Mouse (Mus musculus): ENCODE data around the gene Brd3os. TPM values are rescaled to one million over a fixed set of nuclear protein-coding genes. Genes with fewer than 3 reads are reported as not detected.
A peak's percentile ranks its signal among the peaks of the same experiment; 100 is the strongest.

The Brd3os gene
- polyA plus RNA-seq, 1 experiment from 2014 or later: 6.1 TPM

- H3K9ac ChIP-seq: peak overlapping the region; percentile 64
- peak; percentile 10; the same call in 1 of the 2 replicates for ATAC-seq
- H3K4me1 ChIP-seq (replicated peaks): peaks cover 26% of the 10 kb centered on the region
- under 1% methylated on average over 52 of the region's 60 CpGs for WGBS
- peak overlapping the region; percentile 92 for H3K4me3 ChIP-seq (replicated peaks)
- peak overlapping the region; percentile 97 for H3K4me2 ChIP-seq (replicated peaks)
- no peaks in the 10 kb centered on the region for H3K36me3 ChIP-seq
- no peaks in the 10 kb centered on the region for H3K27me3 ChIP-seq (replicated peaks)
- H3K27ac ChIP-seq: peak overlapping the region; percentile 80; the same call in 1 of the 2 replicates
- no peaks in the 10 kb centered on the region for H3K9me3 ChIP-seq
Observed at GRCm38 (mm10) chr2:27425751-27426405, 16.2 kb upstream of the Brd3os start.

GRCm38 (mm10) chr2:27426406-27426854 is 15.7 kb upstream of the Brd3os start:
- peak overlapping the region; percentile 97 for H3K4me2 ChIP-seq (replicated peaks)
- no peaks in the 10 kb centered on the region for H3K27me3 ChIP-seq (replicated peaks)
- ATAC-seq: peak; percentile 63
- no peaks in the 10 kb centered on the region for H3K36me3 ChIP-seq
- peak overlapping the region; percentile 80 for H3K27ac ChIP-seq
- H3K4me3 ChIP-seq (replicated peaks): peak overlapping the region; percentile 92
- peak overlapping the region; percentile 64 for H3K9ac ChIP-seq
- peaks cover 24% of the 10 kb centered on the region for H3K4me1 ChIP-seq (replicated peaks)
- no peaks in the 10 kb centered on the region for H3K9me3 ChIP-seq
- under 1% methylated on average over 63 of the region's 64 CpGs for WGBS

- Histone ChIP-seq H3K4me1 (replicated peaks) (peaks cover 24% of the 10 kb centered on the region), H3K4me3 (replicated peaks) (peak within 1 kb of the TSS; percentile 92), H3K27me3 (replicated peaks) (no peaks in the 10 kb centered on the region), H3K36me3 (no peaks in the 10 kb centered on the region), H3K9me3 (no peaks in the 10 kb centered on the region), H3K9ac (peak within 1 kb of the TSS; percentile 64), H3K27ac (peak within 1 kb of the TSS; percentile 80), H3K4me2 (replicated peaks) (peak within 1 kb of the TSS; percentile 97)
- ATAC-seq: peak; percentile 96
- WGBS: under 1% methylated on average over 57 of the region's 58 CpGs
Observed at GRCm38 (mm10) chr2:27426855-27427457, 15.2 kb upstream of the Brd3os start, which contains the start of gene Vav2. Vav2 (minus strand) TSS chr2:27427033.

GRCm38 (mm10) chr2:27428071-27428470 is 14.1 kb upstream of the Brd3os start:
- Histone ChIP-seq H3K4me3 (replicated peaks) (no peak overlapping the region), H3K9ac (no peak overlapping the region), H3K27ac (no peak overlapping the region), H3K4me2 (replicated peaks) (no peak overlapping the region), H3K36me3 (no peaks in the 10 kb centered on the region), H3K4me1 (replicated peaks) (peaks cover 24% of the 10 kb centered on the region), H3K9me3 (no peaks in the 10 kb centered on the region), H3K27me3 (replicated peaks) (no peaks in the 10 kb centered on the region)
- ATAC-seq: no peak
- WGBS: 0% methylated on average over 4 of the region's 4 CpGs

- Histone ChIP-seq H3K27me3 (replicated peaks) (no peaks in the 10 kb centered on the region), H3K4me1 (replicated peaks) (peaks cover 5% of the 10 kb centered on the region), H3K4me3 (replicated peaks) (no peak overlapping the region), H3K27ac (no peak overlapping the region), H3K9me3 (no peaks in the 10 kb centered on the region), H3K9ac (no peak overlapping the region), H3K4me2 (replicated peaks) (no peak overlapping the region), H3K36me3 (no peaks in the 10 kb centered on the region)
- ATAC-seq: no peak
- 93% methylated on average over 7 of the region's 7 CpGs for WGBS
Observed at GRCm38 (mm10) chr2:27430621-27431020, 11.5 kb upstream of the Brd3os start.

- no peaks in the 10 kb centered on the region for H3K9me3 ChIP-seq
- no peaks in the 10 kb centered on the region; the same call in 1 of the 2 replicates for H3K4me1 ChIP-seq (replicated peaks)
- H3K36me3 ChIP-seq: no peaks in the 10 kb centered on the region
- no peak overlapping the region for H3K27ac ChIP-seq
- no peak overlapping the region for H3K4me3 ChIP-seq (replicated peaks)
- H3K9ac ChIP-seq: no peak overlapping the region
- no peak for ATAC-seq
- WGBS: 73% methylated on average over 2 of the region's 2 CpGs
- no peak overlapping the region for H3K4me2 ChIP-seq (replicated peaks)
- no peaks in the 10 kb centered on the region for H3K27me3 ChIP-seq (replicated peaks)
Observed at GRCm38 (mm10) chr2:27432599-27432998, 9.5 kb upstream of the Brd3os start.

- Histone ChIP-seq H3K36me3 (no peaks in the 10 kb centered on the region), H3K4me1 (replicated peaks) (peaks cover 7% of the 10 kb centered on the region), H3K4me3 (replicated peaks) (no peak overlapping the region), H3K4me2 (replicated peaks) (no peak overlapping the region), H3K27me3 (replicated peaks) (no peaks in the 10 kb centered on the region), H3K9ac (no peak overlapping the region), H3K27ac (no peak overlapping the region), H3K9me3 (no peaks in the 10 kb centered on the region)
- WGBS: 48% methylated on average over 1 of the region's 1 CpGs
- no peak for ATAC-seq
Observed at GRCm38 (mm10) chr2:27437876-27438275, 4.2 kb upstream of the Brd3os start.

GRCm38 (mm10) chr2:27438281-27438680 is 3.8 kb upstream of the Brd3os start:
- H3K4me3 ChIP-seq (replicated peaks): no peak overlapping the region
- no peak overlapping the region for H3K4me2 ChIP-seq (replicated peaks)
- WGBS: 16% methylated on average over 11 of the region's 11 CpGs
- no peaks in the 10 kb centered on the region for H3K27me3 ChIP-seq (replicated peaks)
- ATAC-seq: no peak
- no peak overlapping the region for H3K9ac ChIP-seq
- no peak overlapping the region for H3K27ac ChIP-seq
- H3K36me3 ChIP-seq: no peaks in the 10 kb centered on the region
- H3K4me1 ChIP-seq (replicated peaks): peaks cover 11% of the 10 kb centered on the region
- H3K9me3 ChIP-seq: no peaks in the 10 kb centered on the region

GRCm38 (mm10) chr2:27442708-27443449 is 755 bp downstream of the Brd3os start:
- H3K9me3 ChIP-seq: no peaks in the 10 kb centered on the region
- H3K36me3 ChIP-seq: peaks cover 15% of the 10 kb centered on the region; the same call in 1 of the 2 replicates
- WGBS: 29% methylated on average over 20 of the region's 20 CpGs
- no peaks in the 10 kb centered on the region for H3K27me3 ChIP-seq (replicated peaks)
- H3K4me3 ChIP-seq (replicated peaks): peak overlapping the region; percentile 49
- peak overlapping the region; percentile 45 for H3K27ac ChIP-seq
- peak; percentile 64 for ATAC-seq
- H3K4me2 ChIP-seq (replicated peaks): peak overlapping the region; percentile 88
- H3K4me1 ChIP-seq (replicated peaks): peaks cover 15% of the 10 kb centered on the region
- H3K9ac ChIP-seq: peak overlapping the region; percentile 56

- no peaks in the 10 kb centered on the region for H3K9me3 ChIP-seq
- H3K27me3 ChIP-seq (replicated peaks): no peaks in the 10 kb centered on the region
- H3K27ac ChIP-seq: no peak overlapping the region
- peaks cover 15% of the 10 kb centered on the region for H3K4me1 ChIP-seq (replicated peaks)
- H3K4me2 ChIP-seq (replicated peaks): peak overlapping the region; percentile 88
- ATAC-seq: no peak
- H3K9ac ChIP-seq: no peak overlapping the region
- peaks cover 20% of the 10 kb centered on the region for H3K36me3 ChIP-seq
- WGBS: 78% methylated on average over 5 of the region's 5 CpGs
- no peak overlapping the region for H3K4me3 ChIP-seq (replicated peaks)
Observed at GRCm38 (mm10) chr2:27443450-27443708, 1.3 kb downstream of the Brd3os start.

GRCm38 (mm10) chr2:27445910-27446309 is 3.8 kb downstream of the Brd3os start:
- Histone ChIP-seq H3K4me3 (replicated peaks) (no peak overlapping the region), H3K4me1 (replicated peaks) (peaks cover 15% of the 10 kb centered on the region), H3K27me3 (replicated peaks) (no peaks in the 10 kb centered on the region), H3K36me3 (peaks cover 40% of the 10 kb centered on the region), H3K4me2 (replicated peaks) (no peak overlapping the region), H3K9me3 (no peaks in the 10 kb centered on the region), H3K27ac (no peak overlapping the region), H3K9ac (no peak overlapping the region)
- 89% methylated on average over 3 of the region's 3 CpGs for WGBS
- ATAC-seq: no peak

GRCm38 (mm10) chr2:27446812-27447211 is 4.7 kb downstream of the Brd3os start:
- Histone ChIP-seq H3K4me3 (replicated peaks) (no peak overlapping the region), H3K9ac (no peak overlapping the region), H3K27ac (no peak overlapping the region), H3K4me2 (replicated peaks) (no peak overlapping the region), H3K9me3 (no peaks in the 10 kb centered on the region), H3K27me3 (replicated peaks) (no peaks in the 10 kb centered on the region), H3K36me3 (peaks cover 49% of the 10 kb centered on the region), H3K4me1 (replicated peaks) (peaks cover 14% of the 10 kb centered on the region)
- ATAC-seq: no peak
- WGBS: 90% methylated on average over 8 of the region's 8 CpGs

Data from intestine, embryonic 15.5 days (tissue).